Mouse (Mus musculus): ENCODE results near the gene Col17a1.

- no peak for TF ChIP-seq CTCF (IDR thresholded peaks at IDR 0.05)
- TF ChIP-seq EP300 (IDR thresholded peaks at IDR 0.05; ENCODE audit: insufficient read depth, low read depth, low read length): no peak
Observed at GRCm38 (mm10) chr19:47695725-47696124, 3.8 kb upstream of the Col17a1 start.
